Mouse (Mus musculus): ENCODE measurements at regions not wholly inside any gene's neighbourhood (a gene's known extent, or its start where the extent isn't known, plus 50 kb on each side); places are given as distances from the start of the nearest gene placed in this dataset.

DNA sequence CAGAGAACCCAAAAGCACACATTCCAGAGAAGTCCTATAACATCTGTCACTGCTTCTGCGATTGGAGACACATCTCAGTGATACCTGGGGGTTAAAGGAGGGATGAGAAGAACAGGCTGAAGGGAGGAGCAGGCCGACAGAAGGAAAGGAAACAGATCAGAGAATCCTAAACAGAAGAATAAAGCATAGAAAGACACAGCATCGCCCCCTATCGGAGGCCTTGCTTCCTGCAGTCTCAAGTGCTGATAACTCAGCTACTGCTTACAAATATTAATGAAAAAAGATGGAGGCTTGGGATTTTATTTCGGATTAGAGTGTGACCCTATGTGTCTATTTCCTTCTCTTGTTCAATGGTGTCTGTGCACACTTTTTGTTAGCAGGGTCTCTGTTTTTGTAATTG lies 255.6 kb upstream of the Gm5148 start:
- DNase-seq (ENCODE audit: low spot score in 2 of 2): no peak

DNA sequence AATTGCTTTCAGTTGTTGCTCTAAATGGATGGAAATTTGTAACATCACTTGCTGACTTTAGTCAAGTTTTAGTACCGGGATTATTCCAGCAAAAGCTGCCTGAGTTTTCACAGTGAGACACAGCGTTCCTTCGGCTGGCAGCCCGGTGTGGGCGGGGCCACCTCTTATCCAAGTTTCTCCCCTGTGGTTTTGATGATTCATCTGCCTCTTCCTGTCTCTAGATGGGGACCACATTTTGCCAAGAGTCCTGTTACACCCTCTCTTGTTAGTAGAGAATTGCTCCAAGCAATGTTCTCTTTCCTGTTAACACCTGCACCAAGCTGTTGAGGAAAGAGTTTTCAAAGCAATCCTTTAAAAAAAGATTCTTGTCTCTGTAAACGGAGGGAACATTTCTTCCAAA lies 254.2 kb upstream of the Gm5148 start:
- peak; percentile 16 to 23 for DNase-seq (ENCODE audit: low spot score in 2 of 2)

DNA sequence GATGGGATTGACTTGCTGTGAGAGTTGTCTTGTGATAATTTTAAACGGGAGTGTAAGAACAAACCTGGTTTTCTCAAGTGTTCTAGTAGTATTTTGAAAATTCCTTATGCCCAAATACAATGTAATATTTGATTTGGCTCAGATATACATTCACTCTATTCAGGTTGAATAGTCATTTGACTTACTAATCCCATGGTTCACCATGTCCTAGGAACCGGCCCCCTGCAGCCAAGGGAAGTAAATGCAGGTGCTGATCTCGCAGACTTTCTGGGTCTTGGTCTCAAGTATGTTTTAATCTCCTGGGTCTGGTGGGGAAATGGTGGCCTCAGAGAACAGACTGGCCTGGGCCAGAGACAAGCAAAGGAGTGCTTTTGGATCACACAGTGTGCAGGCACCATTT lies 253.2 kb upstream of the Gm5148 start:
- no peak for DNase-seq (ENCODE audit: low spot score in 2 of 2)

DNA sequence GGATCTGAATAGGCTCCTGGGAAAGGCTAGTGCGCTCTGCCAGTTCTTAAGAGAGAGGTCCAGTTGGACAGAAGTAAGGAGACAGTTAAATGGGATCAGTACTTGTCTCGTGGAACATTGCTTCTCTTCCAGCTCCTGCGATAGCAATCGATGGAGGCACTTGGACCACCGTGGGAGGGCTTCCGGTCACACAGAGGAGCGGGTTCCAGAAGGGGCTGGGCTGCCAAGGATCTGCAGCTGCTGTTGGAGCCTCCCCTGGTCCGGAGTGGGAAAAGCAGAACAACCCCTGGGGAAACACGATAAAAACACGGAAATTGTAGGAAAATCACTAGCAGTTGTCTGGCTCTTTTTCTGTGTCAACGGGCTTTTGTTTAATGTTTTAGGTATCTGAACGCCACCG lies 252.3 kb upstream of the Gm5148 start:
- peak; percentile 28 to 45 for DNase-seq (ENCODE audit: low spot score in 2 of 2)

DNA sequence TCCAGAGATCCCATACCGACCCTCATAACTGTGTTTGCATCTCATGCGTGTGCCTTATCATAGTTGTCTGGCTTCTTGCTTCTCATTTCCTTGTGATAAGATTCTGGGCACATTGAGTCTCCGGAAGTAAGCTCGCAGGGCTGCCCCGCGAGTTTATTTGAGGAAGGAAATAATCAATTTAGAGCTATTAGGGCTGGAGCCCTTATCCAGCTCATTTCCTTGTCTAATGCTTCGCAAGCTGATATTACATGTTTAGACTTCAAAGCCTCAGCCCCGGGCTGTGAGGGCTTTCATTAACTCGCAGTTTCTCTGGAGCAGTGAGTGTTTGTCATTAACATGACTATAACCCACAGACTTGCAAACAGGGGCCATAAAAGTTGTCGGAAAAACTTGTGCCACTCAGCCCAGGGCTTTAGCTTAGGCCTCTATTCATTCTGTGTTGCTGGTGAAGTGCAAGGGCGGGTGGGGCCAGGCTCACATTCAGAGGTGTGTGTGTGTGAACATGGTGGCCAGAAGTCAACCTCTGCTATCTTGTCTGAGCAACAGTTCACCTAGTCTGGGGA lies 251.0 kb upstream of the Gm5148 start:
- no peak for DNase-seq (ENCODE audit: low spot score in 2 of 2)

DNA sequence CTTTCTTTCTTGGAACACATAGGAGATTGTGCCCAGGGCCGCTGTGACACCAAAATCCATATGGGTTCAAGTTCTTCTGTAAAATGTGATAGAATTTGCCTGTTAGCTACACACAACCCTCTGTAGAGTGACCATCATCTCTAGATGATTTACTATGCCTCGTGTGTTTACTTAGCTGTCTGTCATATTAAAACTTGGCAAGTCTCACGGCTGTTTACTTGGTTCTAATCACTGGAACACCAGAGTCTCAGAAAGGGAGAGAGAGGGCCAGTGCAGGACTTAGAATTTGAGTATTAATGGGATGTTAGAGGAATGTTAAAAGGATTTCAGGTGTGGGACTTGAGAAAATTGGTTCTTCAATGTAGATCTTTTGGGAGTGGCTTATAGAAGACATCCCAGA lies 248.6 kb upstream of the Gm5148 start:
- DNase-seq (ENCODE audit: low spot score in 2 of 2): no peak

DNA sequence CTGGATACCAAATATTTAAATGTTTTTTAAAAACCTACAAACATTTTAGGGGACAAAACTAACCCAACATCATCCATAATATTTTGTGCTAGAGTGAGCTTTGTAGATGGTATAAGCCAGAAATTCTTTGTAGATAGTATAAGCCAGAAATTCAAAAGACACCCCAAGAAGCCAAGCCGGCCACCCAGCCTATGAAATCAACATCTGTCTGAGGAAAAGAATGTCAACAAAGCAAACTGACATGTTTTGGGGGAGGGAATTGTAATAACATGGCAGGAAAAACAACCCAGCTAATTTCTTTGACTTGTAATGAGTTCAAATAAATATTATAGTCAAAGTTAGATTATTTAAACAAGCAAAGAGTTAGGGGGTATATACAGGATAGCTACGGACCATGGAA lies 246.9 kb upstream of the Gm5148 start:
- DNase-seq (ENCODE audit: low spot score in 2 of 2): no peak

DNA sequence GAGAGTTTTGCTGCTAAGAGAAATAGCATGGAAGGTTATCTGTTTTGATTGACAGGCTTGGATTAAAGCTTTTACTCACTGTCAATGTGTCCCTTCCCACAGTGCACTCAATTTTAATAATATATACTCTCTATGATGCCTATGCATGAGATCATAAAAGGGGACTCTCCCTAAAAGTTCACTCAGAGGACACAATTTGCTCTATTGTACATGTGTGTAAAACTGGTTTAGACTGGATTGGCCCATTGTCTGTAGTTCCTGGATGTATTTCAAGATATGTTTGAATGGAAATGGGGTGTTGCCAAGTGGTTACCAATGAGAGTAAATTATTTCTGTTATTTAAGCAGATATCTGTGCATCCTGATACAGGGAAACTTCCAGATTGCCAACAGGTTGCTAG lies 244.4 kb upstream of the Gm5148 start:
- no peak for DNase-seq (ENCODE audit: low spot score in 2 of 2)

DNA sequence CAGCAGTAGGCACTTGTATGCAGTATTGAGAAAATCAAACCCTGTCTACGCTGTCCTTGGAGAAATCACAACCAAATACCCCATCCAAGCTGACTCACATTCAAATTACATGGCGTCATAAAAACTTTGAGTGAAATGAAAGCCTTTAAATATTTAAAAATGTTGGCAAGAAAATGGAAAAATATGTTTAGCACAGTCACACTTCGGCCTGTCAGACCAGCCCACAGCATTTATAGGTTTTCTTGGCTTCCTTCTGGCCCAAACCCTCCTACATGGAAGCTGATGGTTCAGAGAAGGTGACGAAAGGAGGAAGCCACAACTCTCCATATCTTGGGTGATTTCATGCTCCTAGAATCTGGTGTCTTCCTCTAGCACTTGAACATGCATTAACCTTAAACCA lies 240.9 kb upstream of the Gm5148 start:
- no peak for DNase-seq (ENCODE audit: low spot score in 2 of 2)

DNA sequence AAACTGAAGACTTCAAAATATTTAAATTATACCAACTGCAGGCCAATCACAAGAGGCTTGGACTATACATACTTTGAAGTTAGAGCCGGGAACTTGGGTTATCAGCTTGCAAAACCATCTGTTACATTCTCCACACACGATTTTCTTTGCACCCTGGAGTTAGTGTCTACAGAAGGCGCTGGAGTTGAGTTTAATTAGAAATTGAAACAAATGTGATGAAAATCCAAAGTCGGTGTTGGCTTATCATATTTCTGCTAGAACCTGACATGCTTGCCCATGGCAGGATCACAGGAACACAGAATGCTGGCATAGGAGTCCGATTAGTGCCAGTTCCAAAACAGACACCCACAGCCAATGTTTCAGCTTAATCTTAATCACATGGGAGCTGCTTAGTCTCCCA lies 239.8 kb upstream of the Gm5148 start:
- DNase-seq (ENCODE audit: low spot score in 2 of 2): peak in 1 of 2 experiments; percentile 25

DNA sequence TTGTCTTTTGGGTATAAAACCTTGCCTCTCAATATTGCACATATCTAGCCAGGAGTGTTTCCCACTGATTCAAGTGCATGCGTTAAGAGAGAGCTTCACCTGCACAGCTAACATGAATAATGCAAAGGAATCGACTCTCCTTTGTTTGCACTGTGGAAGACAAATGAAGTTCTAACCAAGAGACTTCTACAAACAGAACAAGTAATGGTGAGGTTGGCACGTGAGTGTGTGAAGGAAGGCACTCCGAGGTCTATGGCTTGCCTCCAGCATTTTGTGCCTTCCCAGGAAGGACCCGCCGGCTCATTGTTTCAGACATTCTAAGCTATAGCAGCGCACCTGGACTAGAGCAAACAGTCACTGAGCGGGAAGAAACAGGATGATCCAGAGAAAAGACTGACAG lies 238.5 kb upstream of the Gm5148 start:
- no peak for DNase-seq (ENCODE audit: low spot score in 2 of 2)

DNA sequence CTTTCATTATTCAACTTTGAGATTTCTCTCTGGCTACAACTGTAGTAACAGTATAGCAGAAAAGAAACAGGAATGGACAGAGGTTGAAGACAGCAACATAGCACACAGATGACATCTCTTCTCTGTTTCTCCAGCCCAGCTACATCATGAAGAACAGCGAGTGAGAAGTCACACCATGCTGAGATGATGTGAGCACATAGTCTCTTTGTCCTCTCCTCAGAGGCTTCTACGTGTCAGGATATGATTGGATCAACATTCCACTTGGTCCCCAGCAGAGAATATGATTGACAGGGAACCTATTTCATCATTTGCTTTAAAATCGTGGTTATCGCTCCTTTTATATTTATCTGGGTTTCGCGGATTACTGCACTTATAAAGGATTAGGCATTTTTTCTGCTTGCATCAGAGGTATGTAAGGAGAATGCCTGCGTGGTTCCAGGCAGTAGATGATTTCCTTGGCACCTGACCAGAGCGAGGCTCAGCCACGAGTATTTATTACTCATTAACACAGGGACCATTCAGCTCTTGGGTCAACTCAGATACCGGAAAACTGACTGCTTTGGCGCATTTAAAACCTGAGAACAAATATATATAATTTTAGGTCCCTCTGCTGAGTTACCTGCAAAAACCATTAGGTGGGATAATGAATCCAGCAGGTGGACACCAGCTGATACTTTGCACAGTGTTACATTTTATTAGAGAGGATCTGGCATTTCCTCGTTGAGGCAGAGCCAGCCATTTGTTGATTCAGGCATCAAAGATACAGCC lies 237.9 kb upstream of the Gm5148 start:
- no peak for DNase-seq (ENCODE audit: low spot score in 2 of 2)

DNA sequence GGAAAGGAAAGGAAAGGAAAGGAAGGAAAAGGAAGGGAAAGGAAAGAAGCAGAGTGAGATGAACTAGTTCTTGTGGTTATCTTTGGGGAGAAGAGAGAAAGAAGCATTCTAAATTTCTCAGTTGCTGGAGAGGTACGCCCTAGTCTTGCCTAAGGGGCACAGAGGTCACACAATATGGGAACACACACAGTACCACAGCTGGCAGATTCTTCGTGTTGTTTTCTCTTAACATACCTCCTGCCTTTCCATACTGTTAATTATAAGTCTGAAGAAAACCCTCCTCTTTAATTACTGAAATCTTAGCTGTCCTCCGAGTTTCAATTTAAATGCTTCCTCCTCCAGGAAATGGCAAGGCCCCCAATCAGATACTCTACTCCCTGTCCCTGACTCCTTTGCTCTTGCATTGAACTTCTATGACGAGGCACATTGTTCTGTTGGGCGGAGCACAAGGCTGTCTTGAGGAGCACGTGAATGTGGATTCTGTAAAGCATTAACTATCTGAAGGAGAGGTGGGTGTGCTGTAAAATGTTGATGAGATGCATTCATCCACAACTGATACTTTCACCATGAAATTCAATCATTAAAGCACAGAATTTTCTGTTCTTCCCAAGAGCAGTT lies 234.2 kb upstream of the Gm5148 start:
- no peak for DNase-seq (ENCODE audit: low spot score in 2 of 2)

DNA sequence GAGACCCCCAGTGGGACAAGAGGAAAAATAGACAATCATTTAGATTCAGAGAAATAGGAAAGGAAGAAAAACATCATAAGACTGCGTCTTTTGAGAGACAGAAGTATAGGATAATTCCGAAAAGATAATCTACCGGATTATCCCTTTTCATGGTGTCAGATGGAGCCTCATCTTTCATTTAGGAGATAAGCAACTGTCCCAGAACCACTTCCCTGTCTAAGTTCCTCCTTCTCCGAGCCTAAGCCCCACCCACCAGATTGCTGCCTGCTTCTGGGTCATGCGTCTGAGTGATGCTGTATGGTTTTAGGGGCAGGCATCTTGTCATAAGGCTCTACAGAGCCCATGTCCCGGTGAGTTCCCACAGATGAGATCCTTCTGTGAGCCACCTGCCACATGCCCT lies 232.3 kb upstream of the Gm5148 start:
- DNase-seq (ENCODE audit: low spot score in 2 of 2): no peak

DNA sequence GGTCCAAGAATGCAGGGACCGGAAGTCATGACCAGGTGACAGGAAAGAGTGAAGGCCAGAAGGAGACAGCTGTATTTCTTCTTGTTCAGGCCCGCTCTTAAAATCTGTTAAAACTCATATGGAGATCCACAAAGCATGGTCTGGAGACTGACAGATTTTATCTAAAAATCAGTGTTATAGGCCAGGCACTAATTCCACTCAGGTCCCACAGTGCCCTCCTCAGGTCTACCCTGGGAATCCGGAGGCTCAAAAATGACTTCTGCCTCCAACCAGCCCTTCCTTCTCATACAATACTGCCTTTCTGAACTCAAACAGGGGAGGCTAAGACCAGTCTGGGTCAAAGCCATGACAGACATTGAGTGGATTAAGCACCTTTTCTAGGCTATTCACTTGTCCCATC lies 228.6 kb upstream of the Gm5148 start:
- peak; percentile 49 to 61 for DNase-seq (ENCODE audit: low spot score in 2 of 2)

DNA sequence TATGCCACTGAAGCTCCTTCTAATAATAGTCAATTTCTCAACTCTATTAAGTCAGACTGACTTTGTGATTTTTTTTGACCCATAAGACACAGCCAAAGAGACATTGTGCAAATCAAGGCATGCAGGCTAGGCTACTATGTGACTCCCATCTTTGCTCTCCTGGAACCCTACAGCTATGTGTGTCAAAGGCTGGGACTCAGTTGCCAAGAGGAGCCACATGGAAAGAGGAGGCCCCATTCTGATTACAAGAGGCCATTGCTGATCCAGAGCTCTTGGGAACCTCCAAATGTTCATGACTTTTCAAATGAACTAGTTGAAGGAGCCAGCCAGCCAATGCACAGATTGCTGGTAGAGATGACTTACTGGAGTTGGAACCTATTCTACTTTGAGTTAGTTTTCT lies 228.0 kb upstream of the Gm5148 start:
- DNase-seq (ENCODE audit: low spot score in 2 of 2): no peak

DNA sequence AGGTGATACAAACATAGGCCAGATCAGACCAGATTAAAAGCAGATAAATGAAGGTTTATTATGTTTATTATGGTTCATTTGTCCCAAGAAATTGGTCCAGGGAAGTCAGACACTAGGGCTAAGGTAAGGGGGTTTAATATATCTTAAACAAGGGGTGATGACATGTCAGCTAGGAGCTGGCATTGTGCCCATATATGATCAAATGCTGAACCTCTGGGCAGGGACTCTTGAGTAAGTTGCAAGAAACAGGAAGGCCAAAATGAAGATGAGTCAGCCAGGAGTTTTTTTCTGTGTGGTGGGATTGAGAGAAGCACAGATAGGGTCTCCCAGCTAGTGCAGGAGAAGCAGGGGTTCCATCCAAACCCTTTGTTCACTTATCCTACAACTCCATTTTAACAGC lies 219.4 kb upstream of the Gm5148 start:
- no peak for DNase-seq (ENCODE audit: low spot score in 2 of 2)

DNA sequence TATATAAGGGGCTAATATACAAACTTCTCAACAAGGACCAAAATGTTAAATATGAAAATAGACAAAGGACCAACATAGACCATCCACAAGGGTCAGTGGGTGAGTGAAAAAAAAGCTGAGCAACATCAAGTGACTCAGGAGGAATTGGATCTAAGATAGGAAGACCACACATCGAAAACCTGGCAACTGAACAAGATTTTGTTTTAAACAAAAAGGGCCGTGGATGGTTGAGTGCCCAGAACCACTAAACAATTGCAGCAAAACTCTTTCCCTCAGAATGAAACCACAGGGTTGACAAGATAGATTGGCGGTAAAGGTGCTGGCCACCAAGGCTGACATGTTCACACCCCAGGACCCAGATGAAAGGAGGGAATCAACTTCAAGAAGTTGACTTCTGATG lies 215.7 kb upstream of the Gm5148 start:
- no peak for DNase-seq (ENCODE audit: low spot score in 2 of 2)

DNA sequence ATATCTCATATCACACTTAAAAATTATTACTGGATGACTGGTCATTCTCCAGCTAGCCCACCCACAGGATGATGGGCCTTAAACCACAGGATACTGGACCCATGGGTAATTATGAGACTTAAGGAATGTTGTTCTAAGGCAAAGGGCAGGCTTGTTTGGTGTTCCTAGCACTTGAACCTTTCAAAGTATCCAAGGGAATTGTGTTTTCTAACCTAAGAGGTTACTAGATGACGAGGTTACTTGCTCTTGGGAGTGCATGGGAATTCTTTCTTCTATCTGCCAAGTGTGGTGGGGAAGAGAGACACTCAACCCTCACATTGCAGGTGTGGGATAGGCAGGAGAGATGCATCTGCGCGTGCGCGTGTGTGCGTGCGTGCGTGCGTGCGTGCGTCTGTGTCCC lies 214.6 kb upstream of the Gm5148 start:
- no peak for DNase-seq (ENCODE audit: low spot score in 2 of 2)

DNA sequence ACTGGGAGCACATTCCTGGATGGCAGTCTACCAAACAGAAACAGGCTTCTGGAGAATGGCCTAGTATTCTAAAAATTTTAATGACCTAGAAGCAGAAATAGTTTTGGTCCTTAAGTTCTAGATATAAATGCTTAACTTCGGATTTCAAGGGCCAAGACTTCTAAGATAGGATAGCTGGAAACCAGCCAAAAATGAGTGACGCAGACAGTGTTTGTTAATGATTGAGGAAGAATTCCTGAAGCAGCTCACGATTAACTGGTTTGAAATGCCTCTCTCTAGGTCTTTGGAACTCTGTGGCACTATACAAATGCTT lies 213.9 kb upstream of the Gm5148 start:
- DNase-seq (ENCODE audit: low spot score in 2 of 2): no peak

DNA sequence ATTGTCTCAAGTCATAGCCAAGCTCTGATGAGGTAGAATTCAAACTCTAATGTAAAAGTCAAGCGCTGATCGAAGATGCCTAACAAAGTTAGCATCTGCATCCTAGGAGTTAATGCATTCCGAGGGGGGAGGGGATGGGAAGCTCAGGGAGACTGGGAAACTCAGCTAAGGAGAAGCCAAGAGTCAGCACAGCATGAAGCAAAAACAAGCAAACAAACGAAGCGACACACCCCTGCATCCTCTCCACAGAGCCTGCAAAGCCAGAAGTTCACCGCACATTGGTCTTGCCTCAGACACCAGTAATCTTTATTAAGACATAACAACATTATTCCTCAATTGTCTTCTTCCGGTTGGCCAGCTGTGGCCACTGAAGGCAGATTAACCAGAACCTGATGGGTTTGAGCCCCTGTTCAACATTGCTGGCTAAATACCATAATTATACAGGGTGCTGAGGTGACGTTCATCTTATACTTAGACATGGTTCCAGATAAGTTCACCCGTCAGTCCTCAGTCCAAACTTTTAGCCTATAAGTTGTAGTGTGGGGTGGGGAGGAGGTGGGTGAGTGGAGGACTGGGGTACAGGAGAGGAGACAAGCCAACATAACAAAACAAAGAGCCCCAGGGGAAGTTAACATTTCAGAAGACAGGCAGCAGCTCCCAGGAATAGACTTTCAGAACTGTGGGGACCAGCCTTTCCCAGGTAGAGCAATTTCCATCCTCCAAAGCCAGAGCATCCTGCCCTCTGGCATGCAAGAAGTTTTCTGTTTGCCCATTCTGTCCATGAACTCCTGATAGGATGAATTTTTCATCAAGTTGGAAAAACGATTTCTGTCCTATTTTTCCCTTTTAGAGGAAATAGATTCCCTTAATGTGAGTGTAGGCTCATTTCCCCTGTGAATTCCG lies 213.3 kb upstream of the Gm5148 start:
- DNase-seq (ENCODE audit: low spot score in 2 of 2): no peak

DNA sequence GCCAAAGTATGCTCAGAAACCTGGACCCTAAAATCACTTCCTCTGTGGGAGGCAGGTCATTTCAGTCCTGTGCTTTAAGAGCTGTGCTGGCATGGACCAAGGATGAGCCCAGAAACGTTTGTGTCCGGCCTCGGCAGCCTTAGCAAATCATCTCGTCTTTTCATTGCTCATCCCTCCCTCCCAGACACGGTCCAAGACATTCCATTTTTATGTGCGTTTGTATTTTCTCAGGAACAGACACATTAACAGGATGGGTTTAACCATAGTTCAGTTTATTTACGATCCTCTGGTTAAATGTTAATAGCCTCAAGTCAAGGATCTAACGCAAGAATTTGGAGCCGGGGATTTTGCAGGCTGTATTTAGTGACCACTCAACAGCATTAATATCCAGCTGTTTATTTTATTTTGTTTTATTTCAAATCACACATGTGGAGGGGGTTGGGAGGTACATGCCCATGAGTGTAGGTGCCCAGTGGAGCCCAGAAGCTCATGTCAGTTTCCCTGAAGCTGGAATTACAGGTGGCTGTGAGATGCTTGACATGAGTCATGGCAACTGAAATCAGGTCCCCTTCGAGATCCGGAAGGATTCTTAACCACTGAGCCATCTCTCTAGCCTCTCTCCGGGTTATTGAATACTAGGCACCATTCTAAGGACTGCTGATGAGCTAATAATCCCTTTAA lies 212.1 kb upstream of the Gm5148 start:
- no peak for DNase-seq (ENCODE audit: low spot score in 2 of 2)
